Mouse (Mus musculus): ENCODE data around the gene Rnf11. TPM values are rescaled to one million over a fixed set of nuclear protein-coding genes. Genes with fewer than 3 reads are reported as not detected.

Rnf11 gene
- polyA plus RNA-seq, 1 experiment, result 16.1 TPM

DNA sequence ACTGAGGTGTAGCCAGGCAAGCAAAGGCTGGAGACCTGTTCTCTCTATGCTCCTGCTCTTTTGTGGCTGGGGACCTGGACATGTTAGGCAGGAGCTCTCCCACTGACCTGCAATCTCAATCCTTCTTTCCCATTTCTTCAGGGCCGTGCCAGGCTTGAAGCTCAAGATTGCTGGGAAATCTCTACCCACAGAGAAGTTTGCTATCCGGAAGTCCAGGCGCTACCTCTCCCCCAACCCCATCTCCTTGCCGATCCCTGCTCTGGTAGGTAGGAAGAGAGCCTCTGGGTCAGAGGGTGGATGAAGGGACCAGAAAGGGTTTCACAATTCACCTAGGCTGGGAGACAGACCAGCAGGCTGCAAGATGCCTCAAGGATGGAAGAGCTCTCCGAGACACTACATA lies 44.1 kb downstream of the Rnf11 start:
- Histone ChIP-seq H3K36me3 (ENCODE audit: control insufficient read depth, insufficient read depth, low read length) (no peaks in the 10 kb centered on the region), H3K4me3 (ENCODE audit: control insufficient read depth, insufficient read depth, low read length) (no peak overlapping the region), H3K4me1 (replicated peaks; ENCODE audit: control insufficient read depth, insufficient read depth, low read length) (no peaks in the 10 kb centered on the region), H3K27ac (ENCODE audit: control insufficient read depth, insufficient read depth, low read length) (no peak overlapping the region), H3K27me3 (ENCODE audit: control insufficient read depth, insufficient read depth, low read length) (no peaks in the 10 kb centered on the region)
- 97% methylated on average over 5 of the region's 5 CpGs for WGBS
- no peak for TF ChIP-seq CTCF (IDR thresholded peaks at IDR 0.05; ENCODE audit: borderline replicate concordance, control insufficient read depth, extremely low read depth, insufficient read depth, low read length, poor library complexity)
- no peak for DNase-seq

- H3K27ac ChIP-seq (ENCODE audit: control insufficient read depth, insufficient read depth, low read length), result no peak overlapping the region
- no peak for DNase-seq
- no peak for TF ChIP-seq CTCF (IDR thresholded peaks at IDR 0.05; ENCODE audit: borderline replicate concordance, control insufficient read depth, extremely low read depth, insufficient read depth, low read length, poor library complexity)
- no peak for TF ChIP-seq POLR2A (IDR thresholded peaks at IDR 0.05; ENCODE audit: control insufficient read depth, extremely low read depth, insufficient read depth, low read length, poor library complexity)
These were observed 44.7 kb downstream of the Rnf11 start for GRCm38 (mm10) chr4:109439825-109440248.

DNA sequence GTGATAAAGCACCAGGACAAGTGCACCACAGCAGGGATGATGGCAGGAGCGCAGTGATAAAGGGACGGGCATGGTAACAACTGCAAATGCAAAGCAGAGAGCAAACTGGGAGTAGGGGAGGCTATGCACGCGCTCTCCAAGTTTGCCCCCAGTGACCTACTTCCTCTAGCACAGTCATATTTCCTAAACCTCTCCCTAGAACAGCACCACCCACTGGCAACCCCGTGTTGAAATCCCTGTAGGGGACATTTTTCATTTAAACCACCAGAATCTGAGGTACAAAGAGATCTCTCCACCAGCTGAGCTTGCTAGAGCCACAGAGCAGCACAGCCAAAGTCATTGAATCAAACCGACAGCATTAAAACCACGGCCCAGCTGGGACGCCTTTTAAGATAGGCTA lies 45.4 kb downstream of the Rnf11 start:
- no peak for DNase-seq

More at GRCm38 (mm10) chr4:109439825-109440248, 44.7 kb downstream of the Rnf11 start:
- WGBS, result 83% methylated on average over 3 of the region's 3 CpGs
- Histone ChIP-seq H3K36me3 (ENCODE audit: control insufficient read depth, insufficient read depth, low read length) (no peaks in the 10 kb centered on the region), H3K4me3 (ENCODE audit: control insufficient read depth, insufficient read depth, low read length) (no peak overlapping the region), H3K27me3 (ENCODE audit: control insufficient read depth, insufficient read depth, low read length) (no peaks in the 10 kb centered on the region), H3K4me1 (replicated peaks; ENCODE audit: control insufficient read depth, insufficient read depth, low read length) (no peaks in the 10 kb centered on the region)

GRCm38 (mm10) chr4:109437913-109438878 lies 46.3 kb downstream of the Rnf11 start:
- Histone ChIP-seq H3K4me1 (replicated peaks; ENCODE audit: control insufficient read depth, insufficient read depth, low read length) (no peaks in the 10 kb centered on the region; the same call in 1 of the 2 replicates), H3K27ac (ENCODE audit: control insufficient read depth, insufficient read depth, low read length) (no peak overlapping the region), H3K36me3 (ENCODE audit: control insufficient read depth, insufficient read depth, low read length) (no peaks in the 10 kb centered on the region), H3K27me3 (ENCODE audit: control insufficient read depth, insufficient read depth, low read length) (no peaks in the 10 kb centered on the region), H3K4me3 (ENCODE audit: control insufficient read depth, insufficient read depth, low read length) (no peak overlapping the region)
- WGBS, result 66% methylated on average over 9 of the region's 9 CpGs
- TF ChIP-seq POLR2A (IDR thresholded peaks at IDR 0.05; ENCODE audit: control insufficient read depth, extremely low read depth, insufficient read depth, low read length, poor library complexity), result no peak
- TF ChIP-seq CTCF (IDR thresholded peaks at IDR 0.05; ENCODE audit: borderline replicate concordance, control insufficient read depth, extremely low read depth, insufficient read depth, low read length, poor library complexity), result peak; percentile 74; the same call in 1 of the 2 replicates
- peak; percentile 66 for DNase-seq

More for the DNA sequence above, 45.4 kb downstream of the Rnf11 start:
- Histone ChIP-seq H3K4me3 (ENCODE audit: control insufficient read depth, insufficient read depth, low read length) (no peak overlapping the region), H3K27ac (ENCODE audit: control insufficient read depth, insufficient read depth, low read length) (no peak overlapping the region), H3K4me1 (replicated peaks; ENCODE audit: control insufficient read depth, insufficient read depth, low read length) (no peaks in the 10 kb centered on the region; the same call in 1 of the 2 replicates), H3K36me3 (ENCODE audit: control insufficient read depth, insufficient read depth, low read length) (no peaks in the 10 kb centered on the region), H3K27me3 (ENCODE audit: control insufficient read depth, insufficient read depth, low read length) (no peaks in the 10 kb centered on the region)
- TF ChIP-seq CTCF (IDR thresholded peaks at IDR 0.05; ENCODE audit: borderline replicate concordance, control insufficient read depth, extremely low read depth, insufficient read depth, low read length, poor library complexity) (no peak), POLR2A (IDR thresholded peaks at IDR 0.05; ENCODE audit: control insufficient read depth, extremely low read depth, insufficient read depth, low read length, poor library complexity) (no peak)
- WGBS, result 61% methylated on average over 8 of the region's 8 CpGs

DNA sequence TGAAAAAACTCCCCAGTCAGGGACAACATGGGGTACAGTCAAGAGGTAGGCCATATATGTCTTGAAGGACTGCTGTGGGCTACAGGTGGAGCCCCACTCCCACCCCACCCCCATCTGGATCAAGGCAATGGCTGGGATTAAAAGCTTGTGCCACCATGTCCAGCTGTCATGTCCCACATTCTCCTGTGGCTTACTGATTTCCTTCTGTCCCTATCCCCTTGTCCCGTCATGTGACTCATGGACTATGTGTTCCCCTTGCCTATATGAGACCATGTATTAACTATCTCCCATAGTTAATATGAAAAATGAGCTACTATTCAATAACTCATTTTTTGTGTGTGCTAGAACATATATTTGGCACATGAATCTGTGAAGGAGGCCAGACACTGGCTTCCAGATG lies 50.3 kb downstream of the Rnf11 start:
- no peaks in the 10 kb centered on the region for H3K36me3 ChIP-seq (ENCODE audit: control insufficient read depth, insufficient read depth, low read length)
- TF ChIP-seq CTCF (IDR thresholded peaks at IDR 0.05; ENCODE audit: borderline replicate concordance, control insufficient read depth, extremely low read depth, insufficient read depth, low read length, poor library complexity) (no peak), POLR2A (IDR thresholded peaks at IDR 0.05; ENCODE audit: control insufficient read depth, extremely low read depth, insufficient read depth, low read length, poor library complexity) (no peak)
- WGBS, result 100% methylated on average over 1 of the region's 1 CpGs
- H3K4me1 ChIP-seq (replicated peaks; ENCODE audit: control insufficient read depth, insufficient read depth, low read length), result no peaks in the 10 kb centered on the region; the same call in 1 of the 2 replicates
- no peaks in the 10 kb centered on the region for H3K27me3 ChIP-seq (ENCODE audit: control insufficient read depth, insufficient read depth, low read length)
- no peak overlapping the region for H3K4me3 ChIP-seq (ENCODE audit: control insufficient read depth, insufficient read depth, low read length)
- no peak for DNase-seq
- no peak overlapping the region for H3K27ac ChIP-seq (ENCODE audit: control insufficient read depth, insufficient read depth, low read length)

- H3K4me1 ChIP-seq (replicated peaks; ENCODE audit: control insufficient read depth, insufficient read depth, low read length), result no peaks in the 10 kb centered on the region; the same call in 1 of the 2 replicates
- H3K36me3 ChIP-seq (ENCODE audit: control insufficient read depth, insufficient read depth, low read length), result no peaks in the 10 kb centered on the region
- TF ChIP-seq CTCF (IDR thresholded peaks at IDR 0.05; ENCODE audit: borderline replicate concordance, control insufficient read depth, extremely low read depth, insufficient read depth, low read length, poor library complexity) (no peak), POLR2A (IDR thresholded peaks at IDR 0.05; ENCODE audit: control insufficient read depth, extremely low read depth, insufficient read depth, low read length, poor library complexity) (no peak)
- no peaks in the 10 kb centered on the region for H3K27me3 ChIP-seq (ENCODE audit: control insufficient read depth, insufficient read depth, low read length)
- H3K27ac ChIP-seq (ENCODE audit: control insufficient read depth, insufficient read depth, low read length), result no peak overlapping the region
- no peak overlapping the region for H3K4me3 ChIP-seq (ENCODE audit: control insufficient read depth, insufficient read depth, low read length)
- WGBS, result 90% methylated on average over 6 of the region's 6 CpGs
- DNase-seq, result no peak
These were observed 50.9 kb downstream of the Rnf11 start for GRCm38 (mm10) chr4:109433641-109434040.

Data from thymus, adult 2 months (tissue).